Mouse (Mus musculus): ENCODE measurements around the gene Cd4.

DNA sequence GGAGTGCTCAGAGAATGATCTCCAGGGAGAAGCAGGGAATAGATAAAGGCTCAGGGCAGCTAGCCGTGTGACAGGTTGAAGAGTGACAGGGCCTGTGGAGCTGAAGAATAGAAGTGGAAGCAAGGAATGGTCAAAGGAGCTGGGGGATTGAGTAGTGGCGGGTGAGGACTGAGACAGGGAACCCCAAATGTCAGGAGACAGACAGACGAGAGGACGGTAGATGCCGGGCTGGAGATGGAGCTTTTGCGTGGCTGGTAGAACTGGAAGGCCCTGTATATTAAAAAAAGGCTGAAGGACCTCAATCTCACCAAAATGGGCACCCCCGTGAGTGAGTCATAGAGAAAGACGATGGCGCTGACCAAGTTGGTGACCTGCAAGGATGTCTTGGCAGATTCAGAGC is 27.5 kb downstream of the Cd4 start:
- TF ChIP-seq JUN (IDR thresholded peaks at IDR 0.05; ENCODE audit: insufficient read depth, low read depth, low read length) (no peak), SMC3 (IDR thresholded peaks at IDR 0.05; ENCODE audit: low read depth, low read length) (no peak), POLR2A (IDR thresholded peaks at IDR 0.05; ENCODE audit: low read depth, low read length) (no peak), MYC (IDR thresholded peaks at IDR 0.05; ENCODE audit: low read depth, low read length) (no peak), TBP (conservative IDR thresholded peaks at IDR 0.05; ENCODE audit: low read depth, low read length) (no peak), CTCF (conservative IDR thresholded peaks at IDR 0.05 in 1 of 2, IDR thresholded peaks at IDR 0.05 in 1 of 2; ENCODE audit: low read depth in 2 of 2, low read length in 2 of 2) (no peak), ZMIZ1 (IDR thresholded peaks at IDR 0.05; ENCODE audit: low read depth, low read length) (no peak), EP300 (IDR thresholded peaks at IDR 0.05; ENCODE audit: low read length) (no peak), MAX (IDR thresholded peaks at IDR 0.05; ENCODE audit: low read length) (no peak), USF2 (conservative IDR thresholded peaks at IDR 0.05; ENCODE audit: low read depth, low read length) (no peak), POLR2AphosphoS2 (IDR thresholded peaks at IDR 0.05; ENCODE audit: low read depth, low read length) (no peak), USF1 (IDR thresholded peaks at IDR 0.05; ENCODE audit: low read depth, low read length) (no peak), MAFK (IDR thresholded peaks at IDR 0.05; ENCODE audit: insufficient replicate concordance, low read length) (no peak), ZKSCAN1 (IDR thresholded peaks at IDR 0.05; ENCODE audit: borderline replicate concordance, low read depth, low read length) (no peak)
